Mouse (Mus musculus) liver, embryonic 12.5 days (tissue): ENCODE measurements at regions not wholly inside any gene's neighbourhood (a gene's known extent, or its start where the extent isn't known, plus 50 kb on each side); places are given as distances from the start of the nearest gene placed in this dataset.

Experiments
- ATAC-seq: fragments of 200-750 bp; cut with Nextera tagmentation; 2 replicates; pipeline ENCODE4 v1.8.0; 2017; ENCODE audit warnings: moderate number of reproducible peaks, mild to moderate bottlenecking, moderate library complexity
- H3K27ac ChIP-seq: fragments of 300-500 bp; sonication (generic); 2 replicates; pipeline ENCODE4 v1.5.1; 2016; ENCODE audit warnings: mild to moderate bottlenecking
- H3K27me3 ChIP-seq: fragments of 300-500 bp; sonication (generic); replicated peaks from 2 replicates; pipeline ENCODE4 v1.6.1; 2016; ENCODE audit warnings: mild to moderate bottlenecking, moderate library complexity
- H3K36me3 ChIP-seq: fragments of 300-500 bp; sonication (generic); 2 replicates; pipeline ENCODE4 v1.6.1; 2016; ENCODE audit warnings: mild to moderate bottlenecking, moderate library complexity
- H3K4me1 ChIP-seq: fragments of 300-500 bp; sonication (generic); 2 replicates; pipeline ENCODE4 v1.6.1; 2016
- H3K4me2 ChIP-seq: fragments of 300-500 bp; sonication (generic); 2 replicates; pipeline ENCODE4 v1.6.1; 2016; ENCODE audit warnings: mild to moderate bottlenecking, moderate library complexity
- H3K4me3 ChIP-seq: fragments of 300-500 bp; sonication (generic); 2 replicates; pipeline ENCODE4 v1.5.1; 2016; ENCODE audit warnings: mild to moderate bottlenecking, moderate library complexity
- H3K9ac ChIP-seq: fragments of 300-500 bp; sonication (generic); 2 replicates; pipeline ENCODE4 v1.6.1; 2016; ENCODE audit warnings: mild to moderate bottlenecking, moderate library complexity
- H3K9me3 ChIP-seq: fragments of 300-500 bp; sonication (generic); replicated peaks from 2 replicates; pipeline ENCODE4 v1.6.1; 2016; ENCODE audit warnings: mild to moderate bottlenecking, moderate library complexity
- WGBS: fragments of 180-500 bp; shearing (Covaris S2); methylation state at CpG from one replicate; pipeline ENCODE4 v1.1.7; 2016; ENCODE audit not compliant: insufficient replicate concordance; 5-methylcytosine and 5-hydroxymethylcytosine counted together

DNA sequence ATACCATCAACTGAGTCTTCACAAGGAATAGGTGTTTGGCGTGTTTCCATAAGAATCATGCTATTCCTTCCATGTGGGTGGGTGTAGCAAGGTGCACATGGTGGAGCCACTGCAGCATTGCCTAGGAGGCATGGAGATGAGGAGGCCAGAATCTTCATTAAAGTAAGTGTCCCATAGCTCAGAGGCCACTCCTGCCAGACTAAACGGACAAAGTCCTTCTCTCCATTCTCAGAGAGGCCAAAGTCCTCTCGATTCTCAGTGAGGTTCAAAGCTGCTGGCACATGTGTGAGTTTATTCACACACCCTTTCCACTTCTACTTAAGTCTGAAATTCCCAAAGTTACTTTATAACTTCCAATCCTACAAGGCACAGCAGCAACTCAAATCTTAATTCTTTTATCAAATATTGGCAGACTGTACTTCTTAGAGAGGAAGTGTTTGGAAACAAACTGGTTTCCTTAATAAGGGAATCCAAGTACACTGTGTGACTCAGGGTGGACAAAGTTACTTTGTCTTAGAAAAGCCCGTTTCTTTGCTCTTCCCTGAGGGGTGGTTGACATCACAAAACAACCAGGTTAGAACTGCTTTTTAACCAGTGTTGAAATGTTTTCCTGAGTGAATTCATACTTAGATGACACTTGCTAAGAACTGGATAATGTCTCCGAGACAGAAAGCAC is 69.2 kb upstream of the Thbs1 start:
- Histone ChIP-seq H3K36me3 (no peaks in the 10 kb centered on the region), H3K9ac (no peak overlapping the region), H3K4me1 (no peaks in the 10 kb centered on the region), H3K4me3 (no peak overlapping the region), H3K9me3 (no peaks in the 10 kb centered on the region), H3K27me3 (no peaks in the 10 kb centered on the region), H3K4me2 (no peak overlapping the region), H3K27ac (no peak overlapping the region)
- WGBS = 54% methylated on average over 5 of the region's 5 CpGs
- no peak for ATAC-seq

DNA sequence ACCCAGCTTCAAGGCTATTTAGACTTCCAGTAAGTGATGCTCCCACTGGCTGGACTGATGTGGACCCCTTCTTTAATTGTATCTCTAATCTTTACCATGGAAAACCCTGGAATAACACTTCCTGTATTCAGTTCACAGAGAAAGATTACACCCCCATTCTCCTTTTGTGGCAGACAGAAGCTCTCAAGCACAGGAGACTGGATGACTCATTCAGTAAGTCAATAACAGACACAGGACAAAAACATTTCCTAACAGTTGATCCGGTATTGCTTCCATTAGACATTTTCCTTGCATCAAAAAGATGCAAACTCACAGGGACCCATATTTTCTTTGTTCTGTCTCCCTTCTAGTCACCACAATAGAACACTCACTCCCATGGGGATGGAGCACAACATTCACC is 67.0 kb upstream of the Thbs1 start:
- 63% methylated on average over 1 of the region's 1 CpGs for WGBS

DNA sequence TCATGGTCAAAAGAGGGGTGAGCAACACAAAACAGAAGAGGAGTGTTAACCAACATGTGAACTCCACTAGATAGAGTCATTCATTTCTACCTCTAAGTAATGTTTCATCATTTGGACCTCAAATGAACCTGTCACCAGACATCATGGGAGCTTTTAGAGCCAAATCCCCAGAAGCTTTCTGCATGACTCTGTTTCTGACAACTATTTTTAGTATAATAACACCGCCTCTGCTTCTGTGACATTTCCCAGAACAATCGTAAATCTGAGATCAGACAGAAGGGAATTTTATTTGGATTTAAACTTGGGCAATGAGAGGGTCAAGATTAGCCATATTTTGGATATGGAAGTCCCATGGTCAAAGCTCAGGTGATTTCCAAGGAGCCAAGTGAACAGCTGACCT is 61.4 kb upstream of the Thbs1 start:
- Histone ChIP-seq H3K36me3 (no peaks in the 10 kb centered on the region), H3K9me3 (no peaks in the 10 kb centered on the region), H3K4me2 (no peak overlapping the region), H3K4me1 (no peaks in the 10 kb centered on the region), H3K27me3 (no peaks in the 10 kb centered on the region), H3K4me3 (no peak overlapping the region), H3K9ac (no peak overlapping the region), H3K27ac (no peak overlapping the region)
- ATAC-seq = no peak
- 83% methylated on average over 2 of the region's 2 CpGs for WGBS

More for the DNA sequence above, 67.0 kb upstream of the Thbs1 start:
- Histone ChIP-seq H3K4me1 (no peaks in the 10 kb centered on the region), H3K4me3 (no peak overlapping the region), H3K9ac (no peak overlapping the region), H3K27ac (no peak overlapping the region), H3K27me3 (no peaks in the 10 kb centered on the region), H3K9me3 (no peaks in the 10 kb centered on the region), H3K36me3 (no peaks in the 10 kb centered on the region), H3K4me2 (no peak overlapping the region)
- no peak for ATAC-seq

DNA sequence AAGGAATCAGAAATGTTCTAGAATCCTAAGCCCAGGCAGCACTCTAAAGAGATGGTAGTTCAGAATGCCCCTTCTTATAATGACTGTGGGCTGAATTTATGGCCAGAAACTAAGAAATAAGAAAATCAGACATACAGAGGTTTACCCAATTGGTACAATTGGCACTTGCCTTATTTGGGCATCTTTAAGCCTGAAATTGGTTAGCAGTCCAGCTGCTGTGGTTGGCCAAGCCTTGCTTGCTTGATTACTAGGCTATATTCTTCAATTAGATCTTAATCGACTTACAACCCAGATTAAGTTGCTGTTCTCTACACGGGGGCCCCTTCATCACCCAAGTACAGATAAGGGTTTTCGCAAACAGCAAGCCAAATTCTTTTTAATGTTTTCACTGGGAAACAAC is 60.1 kb upstream of the Thbs1 start:
- ATAC-seq = no peak

DNA sequence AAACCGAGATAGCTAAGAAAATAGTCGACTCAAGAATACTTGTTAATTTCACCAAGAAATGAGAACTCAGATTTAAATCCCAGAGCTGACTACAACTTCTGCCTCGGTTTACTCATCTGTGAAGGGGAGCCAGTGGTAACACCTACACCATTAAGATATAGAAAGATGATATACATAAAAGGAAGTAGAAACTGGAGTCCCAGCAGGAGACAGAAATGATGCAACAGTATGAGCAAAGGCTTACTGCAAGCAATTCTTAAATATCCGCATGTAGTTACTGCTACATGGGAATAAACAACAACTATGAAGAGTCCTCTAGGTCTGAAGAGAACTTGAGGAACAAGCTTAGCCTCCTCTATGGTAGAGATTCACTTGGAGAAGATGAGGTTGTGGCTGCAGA is 58.2 kb upstream of the Thbs1 start:
- no peaks in the 10 kb centered on the region for H3K36me3 ChIP-seq
- H3K9me3 ChIP-seq = no peaks in the 10 kb centered on the region
- ATAC-seq = no peak
- WGBS = 69% methylated on average over 4 of the region's 4 CpGs
- no peak overlapping the region for H3K4me2 ChIP-seq
- H3K27ac ChIP-seq = no peak overlapping the region
- H3K27me3 ChIP-seq = no peaks in the 10 kb centered on the region
- H3K9ac ChIP-seq = no peak overlapping the region
- H3K4me1 ChIP-seq = no peaks in the 10 kb centered on the region
- H3K4me3 ChIP-seq = no peak overlapping the region

More for the DNA sequence above, 60.1 kb upstream of the Thbs1 start:
- 74% methylated on average over 3 of the region's 3 CpGs for WGBS
- Histone ChIP-seq H3K9ac (no peak overlapping the region), H3K4me3 (no peak overlapping the region), H3K9me3 (no peaks in the 10 kb centered on the region), H3K36me3 (no peaks in the 10 kb centered on the region), H3K27ac (no peak overlapping the region), H3K4me1 (no peaks in the 10 kb centered on the region), H3K4me2 (no peak overlapping the region), H3K27me3 (no peaks in the 10 kb centered on the region)

DNA sequence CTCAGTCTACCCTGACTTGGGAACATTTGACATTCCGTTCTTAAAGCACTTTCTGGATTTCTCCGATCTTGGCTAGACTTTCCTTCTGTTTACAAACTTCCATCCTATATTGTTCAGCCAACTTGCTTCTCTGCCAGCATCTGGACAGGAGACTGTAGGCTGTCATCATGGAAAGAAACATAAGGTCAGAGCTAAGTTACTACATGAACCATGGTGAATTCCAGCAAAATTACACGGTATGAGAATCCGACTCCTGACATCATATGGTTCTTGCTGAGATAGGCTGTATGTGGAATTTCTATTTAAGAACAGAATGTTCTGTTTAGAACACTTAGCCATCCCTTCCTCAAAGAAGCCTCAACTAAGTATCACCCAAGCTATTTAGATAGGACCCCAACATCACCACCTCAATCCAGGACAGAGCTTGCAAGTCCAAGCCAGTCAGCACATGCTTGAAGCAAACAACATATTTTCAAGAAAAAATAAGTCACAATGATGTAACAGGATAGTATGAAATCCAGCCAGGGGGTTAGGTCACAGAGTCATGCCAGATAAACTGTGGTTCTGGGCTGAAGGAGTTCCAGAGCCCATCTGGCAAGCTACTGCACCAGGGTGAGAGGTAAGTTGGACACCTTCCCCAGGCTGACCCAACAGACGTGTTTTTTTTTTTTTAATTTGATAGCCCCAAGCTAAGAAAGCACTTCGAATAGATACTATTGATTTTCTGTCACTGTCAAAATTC is 52.9 kb upstream of the Thbs1 start:
- H3K9ac ChIP-seq = no peak overlapping the region
- 74% methylated on average over 6 of the region's 6 CpGs for WGBS
- no peaks in the 10 kb centered on the region for H3K9me3 ChIP-seq
- H3K27ac ChIP-seq = no peak overlapping the region
- ATAC-seq = no peak
- no peaks in the 10 kb centered on the region for H3K36me3 ChIP-seq
- H3K4me1 ChIP-seq = no peaks in the 10 kb centered on the region
- H3K4me3 ChIP-seq = no peak overlapping the region
- no peak overlapping the region for H3K4me2 ChIP-seq
- H3K27me3 ChIP-seq = no peaks in the 10 kb centered on the region

DNA sequence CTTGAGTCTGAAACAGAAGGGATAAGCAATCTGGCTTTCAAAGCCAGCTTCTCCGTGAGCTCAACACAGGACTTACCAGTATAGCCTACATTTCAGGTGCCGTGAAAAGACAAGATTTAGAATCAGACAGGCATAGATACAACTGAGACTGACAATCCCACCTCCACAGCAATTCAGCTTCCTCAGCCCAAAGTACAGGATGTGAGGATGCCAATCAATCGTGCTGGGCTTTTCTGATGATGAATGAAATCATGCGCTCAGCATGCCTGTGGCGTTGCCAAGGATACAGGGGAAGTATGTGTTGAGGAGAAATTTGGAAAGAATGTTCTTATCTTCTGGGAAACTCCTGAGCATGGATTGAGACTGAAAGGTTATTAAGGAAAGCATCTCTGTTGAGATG is 50.4 kb upstream of the Thbs1 start:
- no peak for ATAC-seq
- Histone ChIP-seq H3K4me3 (no peak overlapping the region), H3K9ac (no peak overlapping the region), H3K4me2 (no peak overlapping the region), H3K9me3 (no peaks in the 10 kb centered on the region), H3K36me3 (no peaks in the 10 kb centered on the region), H3K4me1 (0 out of 2 replicates have a peak, but pooled peaks cover 3% of the 10 kb centered on the region), H3K27me3 (no peaks in the 10 kb centered on the region), H3K27ac (no peak overlapping the region)
- 74% methylated on average over 5 of the region's 5 CpGs for WGBS
